Mouse (Mus musculus) ES-E14 (cell line): ENCODE data around the gene Itgb6. TPM values are rescaled to one million over a fixed set of nuclear protein-coding genes. Genes with fewer than 3 reads are reported as not detected.

Experiments used
- DNase-seq: peaks from one replicate; pipeline ENCODE4 v3.0.0-alpha.2; 2013; ENCODE audit warnings: low read depth, low spot score
- H3K27ac ChIP-seq: 2 replicates; pipeline ENCODE4 v1.5.1; 2012; ENCODE audit warnings: low read depth, mild to moderate bottlenecking, low read length, moderate library complexity, mixed read lengths; ENCODE audit not compliant: poor library complexity, insufficient read depth, severe bottlenecking
- H3K36me3 ChIP-seq: 2 replicates; pipeline ENCODE4 v1.6.1; 2012; ENCODE audit warnings: mild to moderate bottlenecking, low read length, moderate library complexity, mixed read lengths; ENCODE audit not compliant: control insufficient read depth, poor library complexity, insufficient read depth, severe bottlenecking
- H3K4me1 ChIP-seq, 2 experiments: fragments of 150-350 bp in 1 of 2; sonication (generic) in 1 of 2; 2 replicates each; pipeline ENCODE4 v1.6.1; 2012; ENCODE audit warnings: low read length in 2 of 2, mild to moderate bottlenecking in 1 of 2, mixed read lengths in 1 of 2; ENCODE audit not compliant: control insufficient read depth in 2 of 2, insufficient read depth in 2 of 2, poor library complexity in 1 of 2
- H3K4me3 ChIP-seq, 2 experiments: fragments of 150-350 bp in 1 of 2; sonication (generic) in 1 of 2; 2 replicates each; pipeline ENCODE4 v1.5.1; 2012; ENCODE audit warnings: low read length in 2 of 2, low read depth in 1 of 2, mild to moderate bottlenecking in 1 of 2, mixed read lengths in 1 of 2; ENCODE audit not compliant: insufficient read depth in 1 of 2, poor library complexity in 1 of 2, severe bottlenecking in 1 of 2
- H3K9ac ChIP-seq: 2 replicates; pipeline ENCODE4 v1.6.1; 2012; ENCODE audit warnings: low read depth, mild to moderate bottlenecking, low read length, mixed read lengths; ENCODE audit not compliant: poor library complexity, insufficient read depth, severe bottlenecking
- H3K9me3 ChIP-seq: fragments of 150-350 bp; sonication (generic); 2 replicates; pipeline ENCODE4 v1.6.1; 2012; ENCODE audit warnings: low read depth, mild to moderate bottlenecking, low read length; ENCODE audit not compliant: control insufficient read depth, insufficient read depth
- CHD2 ChIP-seq: IDR thresholded peaks from 2 replicates; pipeline ENCODE4 v1.6.1; 2014; ENCODE audit warnings: mild to moderate bottlenecking, low read depth, low read length, inconsistent platforms
- HCFC1 ChIP-seq: IDR thresholded peaks from 2 replicates; pipeline ENCODE4 v1.6.1; 2012; ENCODE audit warnings: low read length, inconsistent platforms, borderline replicate concordance; ENCODE audit not compliant: insufficient read depth
- MAFK ChIP-seq: IDR thresholded peaks from 2 replicates; pipeline ENCODE4 v1.6.1; 2014; ENCODE audit warnings: mild to moderate bottlenecking, low read depth, low read length, inconsistent platforms; ENCODE audit not compliant: insufficient read depth
- ZC3H11A ChIP-seq: IDR thresholded peaks from 2 replicates; pipeline ENCODE4 v1.6.1; 2012; ENCODE audit warnings: low read depth, mild to moderate bottlenecking, inconsistent platforms, low read length, borderline replicate concordance
- ZNF384 ChIP-seq: IDR thresholded peaks from 2 replicates; pipeline ENCODE4 v1.6.1; 2012; ENCODE audit warnings: low read depth, low read length, inconsistent platforms
- in situ Hi-C, 2 experiments: fragments of 600-800 bp; cut with MboI; formaldehyde crosslinking; loops; one replicate each; pipeline ENCODE4 v1.15.1; 2025; ENCODE audit warnings: low sequenced_read_pairs in 2 of 2, inconsistent platforms in 1 of 2; ENCODE audit not compliant: unreplicated experiment in 2 of 2
- total RNA-seq: library from RNA; depleted of rRNA; stranded (reverse); fragments of 300-350 nt; gene quantifications from 2 replicates; pipeline ENCODE4 v1.2.3, GENCODE M21; 2012

Itgb6 gene
- total RNA-seq, 1 experiment: 0.04 TPM

GRCm38 (mm10) chr2:60714971-60715502 lies 7.4 kb downstream of the Itgb6 start:
- no peak overlapping the region for H3K9ac ChIP-seq
- no peak overlapping the region for H3K27ac ChIP-seq
- in situ Hi-C loops: no loop called here
- no peaks in the 10 kb centered on the region for H3K9me3 ChIP-seq
- H3K36me3 ChIP-seq: no peaks in the 10 kb centered on the region
- no peak for TF ChIP-seq ZC3H11A
- no peak for TF ChIP-seq HCFC1
- TF ChIP-seq ZNF384: no peak
- TF ChIP-seq CHD2: no peak
- TF ChIP-seq MAFK: no peak
- no peak for DNase-seq
- H3K4me3 ChIP-seq: no peak overlapping the region
- no peaks in the 10 kb centered on the region for H3K4me1 ChIP-seq

DNA sequence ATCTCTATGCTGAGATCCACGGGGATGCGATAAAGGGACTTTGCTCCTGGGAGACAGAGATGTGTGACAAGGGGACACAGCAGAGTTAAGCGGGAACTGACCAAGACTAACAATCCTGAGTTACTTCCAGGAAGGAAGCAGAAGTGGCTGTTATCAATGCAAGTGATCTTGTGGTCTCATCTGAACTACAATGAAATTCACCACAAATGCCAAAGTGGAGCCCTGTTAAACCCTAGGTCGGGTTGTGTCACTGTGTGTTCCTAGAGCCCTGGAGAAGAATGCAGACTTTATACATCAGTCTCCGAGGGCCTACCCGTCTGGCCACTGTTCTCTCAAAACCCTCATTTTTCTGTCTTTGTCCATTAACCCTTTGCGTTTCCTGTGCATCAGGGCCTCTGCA lies 8.0 kb downstream of the Itgb6 start:
- DNase-seq: no peak
- H3K27ac ChIP-seq: no peak overlapping the region
- no peaks in the 10 kb centered on the region for H3K9me3 ChIP-seq
- TF ChIP-seq HCFC1 (no peak), MAFK (no peak)
- no peak overlapping the region for H3K4me3 ChIP-seq
- H3K4me1 ChIP-seq: no peaks in the 10 kb centered on the region
- no peak overlapping the region for H3K9ac ChIP-seq
- in situ Hi-C loops: no loop called here
- no peaks in the 10 kb centered on the region for H3K36me3 ChIP-seq

DNA sequence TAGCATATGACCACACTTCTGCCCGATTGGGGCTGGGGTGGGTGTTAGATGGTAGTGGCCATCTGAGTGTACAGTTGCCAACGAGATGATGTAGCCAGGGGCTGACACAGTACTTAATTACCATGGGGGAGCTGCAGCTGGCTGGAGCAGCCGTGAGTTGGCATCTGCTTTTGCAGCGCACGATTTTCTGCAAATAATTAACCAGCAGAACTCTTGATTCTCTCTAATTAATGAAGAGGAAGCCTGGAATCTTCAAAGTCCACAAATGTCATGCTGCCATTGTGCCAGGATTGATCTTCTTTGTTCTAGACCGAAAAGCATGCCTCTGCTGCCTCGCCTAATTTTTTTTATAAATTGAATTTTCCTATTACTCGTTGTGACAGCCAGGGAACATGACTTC lies 8.6 kb downstream of the Itgb6 start:
- in situ Hi-C loops: no loop called here
- Histone ChIP-seq H3K9ac (no peak overlapping the region), H3K27ac (no peak overlapping the region), H3K9me3 (no peaks in the 10 kb centered on the region), H3K36me3 (no peaks in the 10 kb centered on the region), H3K4me3 (no peak overlapping the region), H3K4me1 (no peaks in the 10 kb centered on the region)
- DNase-seq: no peak
- TF ChIP-seq CHD2 (no peak), ZC3H11A (no peak), MAFK (no peak), ZNF384 (no peak)

GRCm38 (mm10) chr2:60712891-60713290 lies 9.6 kb downstream of the Itgb6 start:
- Histone ChIP-seq H3K4me3 (no peak overlapping the region), H3K9ac (no peak overlapping the region), H3K27ac (no peak overlapping the region), H3K36me3 (no peaks in the 10 kb centered on the region), H3K9me3 (no peaks in the 10 kb centered on the region), H3K4me1 (no peaks in the 10 kb centered on the region)
- no peak for DNase-seq
- no peak for TF ChIP-seq MAFK
- no peak for TF ChIP-seq CHD2
- TF ChIP-seq HCFC1: no peak
- no peak for TF ChIP-seq ZC3H11A
- no peak for TF ChIP-seq ZNF384
- in situ Hi-C loops: no loop called here

DNA sequence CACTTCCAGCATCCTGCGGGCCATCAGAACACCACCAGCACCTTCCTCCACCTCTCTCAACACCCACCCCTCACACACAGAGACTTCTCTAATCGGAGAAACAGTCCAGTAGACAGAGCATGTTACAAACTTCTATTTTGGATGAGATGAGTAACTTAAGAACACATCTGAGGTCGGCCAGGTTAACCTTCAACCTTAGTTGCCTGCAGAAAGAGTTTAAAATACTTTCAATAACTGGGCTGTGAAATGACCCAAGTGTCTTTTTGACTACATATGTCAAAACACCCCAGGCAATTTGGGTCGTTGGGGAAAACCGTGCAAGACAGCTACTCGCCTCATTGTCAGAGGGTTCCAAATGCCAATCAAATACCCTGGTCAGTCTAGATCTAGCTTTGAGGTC lies 10.0 kb downstream of the Itgb6 start:
- Histone ChIP-seq H3K9ac (no peak overlapping the region), H3K36me3 (no peaks in the 10 kb centered on the region), H3K9me3 (no peaks in the 10 kb centered on the region), H3K4me1 (no peaks in the 10 kb centered on the region), H3K4me3 (no peak overlapping the region), H3K27ac (no peak overlapping the region)
- TF ChIP-seq ZNF384: no peak
- no peak for TF ChIP-seq ZC3H11A
- TF ChIP-seq MAFK: no peak
- no peak for TF ChIP-seq CHD2
- TF ChIP-seq HCFC1: no peak
- in situ Hi-C loops: no loop called here
- DNase-seq: no peak
